Mouse (Mus musculus): ENCODE measurements around the gene Ndufs2. TPM values are rescaled to one million over a fixed set of nuclear protein-coding genes. Genes with fewer than 3 reads are reported as not detected.

The Ndufs2 gene
- polyA plus RNA-seq, 1 experiment from 2014 or later, result 219 TPM

GRCm38 (mm10) chr1:171263666-171264461, 12.7 kb upstream of the Ndufs2 start:
- peaks cover 8% of the 10 kb centered on the region for H3K4me1 ChIP-seq (ENCODE audit: control insufficient read depth, insufficient read depth, low read length)
- WGBS, result 67% methylated on average over 3 of the region's 3 CpGs
- no peak for ATAC-seq (ENCODE audit: insufficient number of reproducible peaks, insufficient read depth, low FRiP score, low read depth)
- no peaks in the 10 kb centered on the region for H3K27me3 ChIP-seq (ENCODE audit: control insufficient read depth, insufficient read depth, low read length)
- no peak overlapping the region for H3K4me2 ChIP-seq (replicated peaks; ENCODE audit: low read depth, low read length)
- no peak overlapping the region for H3K9ac ChIP-seq (replicated peaks; ENCODE audit: low read depth, low read length)
- no peak overlapping the region for H3K4me3 ChIP-seq (ENCODE audit: low read depth, low read length)
- peak overlapping the region; percentile 93; the same call in 1 of the 2 replicates for H3K27ac ChIP-seq (ENCODE audit: low read length)
- no peaks in the 10 kb centered on the region for H3K9me3 ChIP-seq (ENCODE audit: control insufficient read depth, low read depth, low read length)
- H3K36me3 ChIP-seq (ENCODE audit: control insufficient read depth, insufficient read depth, low read length), result no peaks in the 10 kb centered on the region

DNA sequence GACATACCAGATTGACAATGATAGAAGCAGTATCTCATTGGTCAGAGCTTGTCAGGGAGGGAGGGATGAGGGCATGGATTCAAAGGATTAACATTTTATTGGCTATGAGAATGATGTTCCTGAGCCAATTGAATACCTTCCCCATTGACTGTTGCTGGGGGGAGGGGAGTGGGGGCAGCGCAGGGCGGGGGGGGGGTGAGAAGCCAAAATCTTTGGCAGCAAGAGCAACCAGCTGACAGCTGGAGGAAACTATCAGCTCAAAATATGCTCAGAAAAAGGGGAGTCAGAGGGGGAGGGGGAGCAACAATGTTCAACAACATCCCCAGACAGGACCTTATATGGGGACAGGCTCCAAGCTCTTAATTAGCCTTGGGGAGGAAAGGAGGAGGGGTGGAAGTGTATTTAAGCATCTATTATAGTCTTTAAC, 12.0 kb upstream of the Ndufs2 start:
- Histone ChIP-seq H3K4me2 (replicated peaks; ENCODE audit: low read depth, low read length) (peak overlapping the region; percentile 44; the same call in 1 of the 2 replicates), H3K27ac (ENCODE audit: low read length) (peak overlapping the region; percentile 93), H3K9me3 (ENCODE audit: control insufficient read depth, low read depth, low read length) (no peaks in the 10 kb centered on the region), H3K4me3 (ENCODE audit: low read depth, low read length) (no peak overlapping the region), H3K9ac (replicated peaks; ENCODE audit: low read depth, low read length) (no peak overlapping the region), H3K36me3 (ENCODE audit: control insufficient read depth, insufficient read depth, low read length) (no peaks in the 10 kb centered on the region), H3K4me1 (ENCODE audit: control insufficient read depth, insufficient read depth, low read length) (peaks cover 8% of the 10 kb centered on the region), H3K27me3 (ENCODE audit: control insufficient read depth, insufficient read depth, low read length) (no peaks in the 10 kb centered on the region)
- peak; percentile 87 for ATAC-seq (ENCODE audit: insufficient number of reproducible peaks, insufficient read depth, low FRiP score, low read depth)
- 3% methylated on average over 2 of the region's 2 CpGs for WGBS

- Histone ChIP-seq H3K4me3 (ENCODE audit: low read depth, low read length) (peak overlapping the region; percentile 2; the same call in 1 of the 2 replicates), H3K4me1 (ENCODE audit: control insufficient read depth, insufficient read depth, low read length) (peaks cover 8% of the 10 kb centered on the region), H3K27ac (ENCODE audit: low read length) (peak overlapping the region; percentile 93), H3K9ac (replicated peaks; ENCODE audit: low read depth, low read length) (no peak overlapping the region; the same call in 1 of the 2 replicates), H3K27me3 (ENCODE audit: control insufficient read depth, insufficient read depth, low read length) (no peaks in the 10 kb centered on the region), H3K36me3 (ENCODE audit: control insufficient read depth, insufficient read depth, low read length) (no peaks in the 10 kb centered on the region), H3K9me3 (ENCODE audit: control insufficient read depth, low read depth, low read length) (no peaks in the 10 kb centered on the region), H3K4me2 (replicated peaks; ENCODE audit: low read depth, low read length) (peak overlapping the region; percentile 44)
- under 1% methylated on average over 8 of the region's 8 CpGs for WGBS
- peak; percentile 72 for ATAC-seq (ENCODE audit: insufficient number of reproducible peaks, insufficient read depth, low FRiP score, low read depth)
Observed at GRCm38 (mm10) chr1:171262594-171263130, 11.5 kb upstream of the Ndufs2 start.

DNA sequence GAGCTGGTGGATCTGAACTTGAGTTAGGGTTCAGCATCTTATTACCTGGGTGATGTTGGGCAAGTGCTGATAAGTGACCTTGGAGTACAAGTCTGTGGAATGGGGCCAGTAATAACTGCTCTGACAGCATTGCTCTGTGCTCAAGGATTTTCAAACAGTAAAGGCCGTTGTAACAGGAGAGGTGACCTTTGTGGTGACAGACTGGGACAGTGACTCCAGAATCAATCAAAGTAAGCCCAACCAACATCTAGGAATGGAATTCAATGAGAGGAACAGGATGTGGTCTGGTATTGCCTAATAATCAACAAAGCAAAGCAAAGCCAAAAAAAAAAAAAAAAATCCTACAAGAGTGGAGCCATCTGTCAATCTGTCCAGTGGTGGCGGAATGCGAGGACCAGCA, 9.1 kb upstream of the Ndufs2 start:
- H3K27me3 ChIP-seq (ENCODE audit: control insufficient read depth, insufficient read depth, low read length), result no peaks in the 10 kb centered on the region
- no peak for ATAC-seq (ENCODE audit: insufficient number of reproducible peaks, insufficient read depth, low FRiP score, low read depth)
- no peaks in the 10 kb centered on the region for H3K9me3 ChIP-seq (ENCODE audit: control insufficient read depth, low read depth, low read length)
- 50% methylated on average over 3 of the region's 3 CpGs for WGBS
- H3K4me2 ChIP-seq (replicated peaks; ENCODE audit: low read depth, low read length), result no peak overlapping the region
- no peak overlapping the region for H3K27ac ChIP-seq (ENCODE audit: low read length)
- H3K4me3 ChIP-seq (ENCODE audit: low read depth, low read length), result no peak overlapping the region
- no peak overlapping the region for H3K9ac ChIP-seq (replicated peaks; ENCODE audit: low read depth, low read length)
- peaks cover 8% of the 10 kb centered on the region for H3K4me1 ChIP-seq (ENCODE audit: control insufficient read depth, insufficient read depth, low read length)
- no peaks in the 10 kb centered on the region for H3K36me3 ChIP-seq (ENCODE audit: control insufficient read depth, insufficient read depth, low read length)

DNA sequence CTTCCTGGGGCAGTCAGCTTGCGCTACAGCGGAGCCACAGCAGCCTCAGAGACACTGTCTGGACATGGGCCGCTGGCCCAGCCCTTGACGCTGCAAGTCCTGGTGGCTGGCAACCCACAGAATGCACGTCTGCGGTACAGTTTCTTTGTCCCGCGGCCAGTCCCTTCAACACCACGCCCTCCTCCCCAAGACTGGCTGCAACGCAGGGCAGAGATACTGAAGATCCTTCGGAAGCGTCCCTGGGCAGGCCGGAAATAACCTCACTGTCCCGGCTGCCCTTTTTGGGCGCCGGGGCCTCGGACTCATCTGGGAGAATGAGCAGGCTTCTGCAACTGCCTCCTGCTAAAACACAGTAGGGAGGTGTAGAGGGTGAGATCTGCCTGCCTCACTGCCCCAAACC, 7.7 kb upstream of the Ndufs2 start:
- no peaks in the 10 kb centered on the region for H3K36me3 ChIP-seq (ENCODE audit: control insufficient read depth, insufficient read depth, low read length)
- no peak overlapping the region for H3K4me2 ChIP-seq (replicated peaks; ENCODE audit: low read depth, low read length)
- H3K4me3 ChIP-seq (ENCODE audit: low read depth, low read length), result no peak overlapping the region
- peaks cover 8% of the 10 kb centered on the region for H3K4me1 ChIP-seq (ENCODE audit: control insufficient read depth, insufficient read depth, low read length)
- no peaks in the 10 kb centered on the region for H3K9me3 ChIP-seq (ENCODE audit: control insufficient read depth, low read depth, low read length)
- H3K27me3 ChIP-seq (ENCODE audit: control insufficient read depth, insufficient read depth, low read length), result no peaks in the 10 kb centered on the region
- no peak overlapping the region for H3K27ac ChIP-seq (ENCODE audit: low read length)
- ATAC-seq (ENCODE audit: insufficient number of reproducible peaks, insufficient read depth, low FRiP score, low read depth), result no peak
- no peak overlapping the region for H3K9ac ChIP-seq (replicated peaks; ENCODE audit: low read depth, low read length)
- WGBS, result 78% methylated on average over 17 of the region's 17 CpGs

- H3K36me3 ChIP-seq (ENCODE audit: control insufficient read depth, insufficient read depth, low read length), result no peaks in the 10 kb centered on the region
- no peak for ATAC-seq (ENCODE audit: insufficient number of reproducible peaks, insufficient read depth, low FRiP score, low read depth)
Observed at GRCm38 (mm10) chr1:171257781-171258180, 6.6 kb upstream of the Ndufs2 start.

GRCm38 (mm10) chr1:171256937-171257548, 5.9 kb upstream of the Ndufs2 start:
- Histone ChIP-seq H3K9me3 (ENCODE audit: control insufficient read depth, low read depth, low read length) (no peaks in the 10 kb centered on the region), H3K9ac (replicated peaks; ENCODE audit: low read depth, low read length) (no peak overlapping the region), H3K4me1 (ENCODE audit: control insufficient read depth, insufficient read depth, low read length) (peaks cover 9% of the 10 kb centered on the region), H3K4me3 (ENCODE audit: low read depth, low read length) (no peak overlapping the region), H3K4me2 (replicated peaks; ENCODE audit: low read depth, low read length) (no peak overlapping the region), H3K27me3 (ENCODE audit: control insufficient read depth, insufficient read depth, low read length) (no peaks in the 10 kb centered on the region), H3K27ac (ENCODE audit: low read length) (no peak overlapping the region), H3K36me3 (ENCODE audit: control insufficient read depth, insufficient read depth, low read length) (no peaks in the 10 kb centered on the region)
- 63% methylated on average over 15 of the region's 15 CpGs for WGBS
- no peak for ATAC-seq (ENCODE audit: insufficient number of reproducible peaks, insufficient read depth, low FRiP score, low read depth)

More at GRCm38 (mm10) chr1:171257781-171258180, 6.6 kb upstream of the Ndufs2 start:
- 90% methylated on average over 9 of the region's 9 CpGs for WGBS
- Histone ChIP-seq H3K9me3 (ENCODE audit: control insufficient read depth, low read depth, low read length) (no peaks in the 10 kb centered on the region), H3K27me3 (ENCODE audit: control insufficient read depth, insufficient read depth, low read length) (no peaks in the 10 kb centered on the region), H3K9ac (replicated peaks; ENCODE audit: low read depth, low read length) (no peak overlapping the region), H3K4me3 (ENCODE audit: low read depth, low read length) (no peak overlapping the region), H3K27ac (ENCODE audit: low read length) (no peak overlapping the region), H3K4me1 (ENCODE audit: control insufficient read depth, insufficient read depth, low read length) (peaks cover 8% of the 10 kb centered on the region), H3K4me2 (replicated peaks; ENCODE audit: low read depth, low read length) (no peak overlapping the region)

GRCm38 (mm10) chr1:171256095-171256818, 5.1 kb upstream of the Ndufs2 start:
- Histone ChIP-seq H3K36me3 (ENCODE audit: control insufficient read depth, insufficient read depth, low read length) (no peaks in the 10 kb centered on the region), H3K27me3 (ENCODE audit: control insufficient read depth, insufficient read depth, low read length) (no peaks in the 10 kb centered on the region), H3K4me1 (ENCODE audit: control insufficient read depth, insufficient read depth, low read length) (peaks cover 15% of the 10 kb centered on the region), H3K9ac (replicated peaks; ENCODE audit: low read depth, low read length) (no peak overlapping the region), H3K9me3 (ENCODE audit: control insufficient read depth, low read depth, low read length) (no peaks in the 10 kb centered on the region), H3K4me2 (replicated peaks; ENCODE audit: low read depth, low read length) (no peak overlapping the region), H3K27ac (ENCODE audit: low read length) (no peak overlapping the region), H3K4me3 (ENCODE audit: low read depth, low read length) (no peak overlapping the region)
- no peak for ATAC-seq (ENCODE audit: insufficient number of reproducible peaks, insufficient read depth, low FRiP score, low read depth)
- 90% methylated on average over 24 of the region's 24 CpGs for WGBS

Data from stomach, embryonic 14.5 days (tissue).